Mouse (Mus musculus) heart, embryonic 10.5 days (tissue): ENCODE measurements around the gene Riox2. TPM values are rescaled to one million over a fixed set of nuclear protein-coding genes. Genes with fewer than 3 reads are reported as not detected.
A peak's percentile ranks its signal among the peaks of the same experiment; 100 is the strongest.

Source experiments
- DNase-seq: peaks from one replicate; pipeline ENCODE4 v3.0.0-alpha.2; 2017; ENCODE audit warnings: low spot score
- H3K27ac ChIP-seq: fragments of 300-500 bp; sonication (generic); 2 replicates; pipeline ENCODE4 v1.5.1; 2016; ENCODE audit warnings: mild to moderate bottlenecking
- H3K27me3 ChIP-seq: fragments of 300-500 bp; sonication (generic); 2 replicates; pipeline ENCODE4 v1.6.1; 2016; ENCODE audit warnings: mild to moderate bottlenecking; ENCODE audit not compliant: poor library complexity, insufficient read depth, severe bottlenecking
- H3K36me3 ChIP-seq: fragments of 300-500 bp; sonication (generic); 2 replicates; pipeline ENCODE4 v1.6.1; 2016; ENCODE audit warnings: mild to moderate bottlenecking, moderate library complexity
- H3K4me1 ChIP-seq: fragments of 300-500 bp; sonication (generic); 2 replicates; pipeline ENCODE4 v1.6.1; 2016; ENCODE audit warnings: mild to moderate bottlenecking
- H3K4me3 ChIP-seq: fragments of 300-500 bp; sonication (generic); 2 replicates; pipeline ENCODE4 v1.5.1; 2016; ENCODE audit warnings: mild to moderate bottlenecking, moderate library complexity
- H3K9me3 ChIP-seq: fragments of 300-500 bp; sonication (generic); 2 replicates; pipeline ENCODE4 v1.6.1; 2016; ENCODE audit warnings: mild to moderate bottlenecking, moderate library complexity
- WGBS: fragments of 180-500 bp; shearing (Covaris S2); methylation state at CpG from one replicate; pipeline ENCODE4 v1.1.7; 2016; 5-methylcytosine and 5-hydroxymethylcytosine counted together
- polyA plus RNA-seq: library from polyadenylated mRNA; unstranded; fragments of >200 nt; fragmentation: Nextera tagmentation; extraction: Ambion mirVana; gene quantifications from 2 replicates; pipeline ENCODE4 v1.2.1, GENCODE M21; 2016

The Riox2 gene
- polyA plus RNA-seq, 1 experiment from 2014 or later: 40.0 TPM

- no peak overlapping the region for H3K27ac ChIP-seq
- no peak for DNase-seq
- H3K36me3 ChIP-seq: peaks cover 73% of the 10 kb centered on the region
- WGBS: 75% methylated on average over 3 of the region's 3 CpGs
- H3K4me3 ChIP-seq: no peak overlapping the region
- H3K4me1 ChIP-seq: peaks cover under 1% of the 10 kb centered on the region; the same call in 1 of the 2 replicates
- H3K27me3 ChIP-seq: no peaks in the 10 kb centered on the region
- no peaks in the 10 kb centered on the region for H3K9me3 ChIP-seq
Measured at GRCm38 (mm10) chr16:59477955-59478354, 6.4 kb downstream of the Riox2 start.

GRCm38 (mm10) chr16:59487239-59487638, 15.7 kb downstream of the Riox2 start:
- Histone ChIP-seq H3K27me3 (no peaks in the 10 kb centered on the region), H3K36me3 (peaks cover 86% of the 10 kb centered on the region), H3K9me3 (no peaks in the 10 kb centered on the region), H3K4me1 (no peaks in the 10 kb centered on the region), H3K27ac (no peak overlapping the region), H3K4me3 (no peak overlapping the region)
- no peak for DNase-seq
- WGBS: 74% methylated on average over 7 of the region's 7 CpGs

DNA sequence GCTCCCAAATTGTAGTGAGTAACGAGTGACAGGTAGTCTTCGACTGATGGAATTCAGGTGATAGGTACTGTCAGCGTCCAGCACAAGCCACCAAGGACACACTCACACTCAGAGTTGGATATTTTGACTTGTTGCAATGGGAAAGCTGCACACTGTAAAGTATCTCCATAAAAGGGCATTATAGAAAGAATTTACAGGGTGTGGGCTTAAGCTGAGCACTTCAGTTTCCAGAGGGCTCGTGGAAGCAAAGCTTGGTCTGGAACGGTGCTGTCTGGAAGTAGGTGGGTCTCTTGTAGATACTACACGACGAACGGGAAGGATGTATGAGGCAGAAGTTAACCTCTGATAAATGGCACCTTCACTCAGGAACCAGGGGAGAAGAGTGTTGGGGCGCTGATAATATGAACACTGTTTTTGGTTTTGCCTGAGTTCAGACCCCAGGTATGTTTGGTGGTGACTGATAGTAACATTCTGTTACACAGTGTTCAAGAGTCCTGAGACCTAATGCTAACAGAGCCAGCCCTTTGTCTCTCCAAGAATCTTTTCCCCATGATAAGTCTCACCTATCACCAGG, 16.5 kb downstream of the Riox2 start:
- Histone ChIP-seq H3K4me1 (no peaks in the 10 kb centered on the region), H3K36me3 (peaks cover 87% of the 10 kb centered on the region), H3K27ac (no peak overlapping the region), H3K27me3 (no peaks in the 10 kb centered on the region), H3K4me3 (no peak overlapping the region), H3K9me3 (no peaks in the 10 kb centered on the region)
- DNase-seq: no peak
- 76% methylated on average over 9 of the region's 9 CpGs for WGBS

GRCm38 (mm10) chr16:59493199-59493598, 21.6 kb downstream of the Riox2 start:
- peaks cover 76% of the 10 kb centered on the region for H3K36me3 ChIP-seq
- no peaks in the 10 kb centered on the region for H3K9me3 ChIP-seq
- H3K27ac ChIP-seq: no peak overlapping the region
- DNase-seq: no peak
- no peaks in the 10 kb centered on the region for H3K4me1 ChIP-seq
- H3K4me3 ChIP-seq: no peak overlapping the region
- no peaks in the 10 kb centered on the region for H3K27me3 ChIP-seq
- 90% methylated on average over 14 of the region's 14 CpGs for WGBS

- no peak overlapping the region for H3K27ac ChIP-seq
- H3K27me3 ChIP-seq: no peaks in the 10 kb centered on the region
- peaks cover 74% of the 10 kb centered on the region for H3K36me3 ChIP-seq
- 88% methylated on average over 1 of the region's 1 CpGs for WGBS
- no peak for DNase-seq
- H3K4me1 ChIP-seq: no peaks in the 10 kb centered on the region
- H3K4me3 ChIP-seq: no peak overlapping the region
- no peaks in the 10 kb centered on the region for H3K9me3 ChIP-seq
Measured at GRCm38 (mm10) chr16:59497947-59498346, 26.4 kb downstream of the Riox2 start.

GRCm38 (mm10) chr16:59499180-59499579, 27.6 kb downstream of the Riox2 start:
- DNase-seq: no peak
- Histone ChIP-seq H3K36me3 (peaks cover 74% of the 10 kb centered on the region), H3K27me3 (no peaks in the 10 kb centered on the region), H3K4me1 (no peaks in the 10 kb centered on the region), H3K27ac (no peak overlapping the region), H3K9me3 (no peaks in the 10 kb centered on the region), H3K4me3 (no peak overlapping the region)
- 89% methylated on average over 3 of the region's 3 CpGs for WGBS

GRCm38 (mm10) chr16:59509830-59510229, 38.3 kb downstream of the Riox2 start:
- H3K4me3 ChIP-seq: no peak overlapping the region
- peaks cover 56% of the 10 kb centered on the region for H3K36me3 ChIP-seq
- DNase-seq: no peak
- H3K9me3 ChIP-seq: no peaks in the 10 kb centered on the region
- no peak overlapping the region for H3K27ac ChIP-seq
- 87% methylated on average over 5 of the region's 5 CpGs for WGBS
- H3K4me1 ChIP-seq: peaks cover 7% of the 10 kb centered on the region; the same call in 1 of the 2 replicates
- no peaks in the 10 kb centered on the region for H3K27me3 ChIP-seq

DNA sequence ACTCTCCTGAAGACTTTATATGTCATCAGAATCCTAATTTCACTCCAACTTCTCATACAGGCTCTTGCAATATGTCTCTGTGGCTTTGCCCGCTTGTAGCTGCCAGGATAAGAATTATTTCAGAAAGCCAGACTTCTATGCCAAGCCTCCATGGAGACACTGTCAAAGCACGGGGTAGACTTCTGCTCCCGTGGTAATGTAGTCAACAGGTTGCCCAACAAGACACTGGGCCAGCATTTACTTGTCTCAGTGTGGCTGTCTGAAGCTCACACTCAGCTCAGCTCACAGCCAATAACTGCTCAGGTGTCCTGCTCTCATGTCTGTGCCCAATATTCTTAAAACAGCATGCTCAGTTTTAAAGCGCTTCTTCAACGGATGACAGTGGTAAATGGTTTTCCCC, 43.6 kb downstream of the Riox2 start:
- 88% methylated on average over 5 of the region's 5 CpGs for WGBS
- H3K9me3 ChIP-seq: no peaks in the 10 kb centered on the region
- peaks cover 33% of the 10 kb centered on the region for H3K4me1 ChIP-seq
- H3K4me3 ChIP-seq: no peak overlapping the region
- peaks cover 29% of the 10 kb centered on the region for H3K36me3 ChIP-seq
- no peak for DNase-seq
- 0 out of 2 replicates have a peak overlapping the region, but pooled peaks have one; percentile 86 for H3K27ac ChIP-seq
- no peaks in the 10 kb centered on the region for H3K27me3 ChIP-seq

DNA sequence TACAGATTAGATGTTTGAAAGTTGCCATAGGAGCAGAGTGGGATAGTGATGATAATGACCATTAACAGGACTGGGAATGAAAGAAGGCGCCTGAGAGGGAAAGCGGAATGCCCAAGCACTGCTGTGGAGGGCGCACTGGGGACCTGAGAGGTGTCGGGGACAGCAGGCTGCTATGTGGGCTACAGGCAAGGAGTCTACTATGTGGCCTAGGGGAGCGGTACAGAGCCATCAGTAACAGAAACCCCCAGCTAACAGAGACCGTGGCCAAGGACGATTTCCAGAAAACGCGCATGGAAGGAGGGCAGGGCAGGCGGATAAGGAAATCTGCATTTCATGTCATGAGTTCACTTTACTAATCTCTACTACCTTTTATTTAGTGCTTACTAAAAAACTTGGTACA, 45.4 kb downstream of the Riox2 start:
- Histone ChIP-seq H3K27ac (peak overlapping the region; percentile 86), H3K4me3 (peak overlapping the region; percentile 36), H3K4me1 (peaks cover 34% of the 10 kb centered on the region), H3K36me3 (peaks cover 18% of the 10 kb centered on the region), H3K9me3 (no peaks in the 10 kb centered on the region), H3K27me3 (no peaks in the 10 kb centered on the region)
- peak; percentile 78 for DNase-seq
- 37% methylated on average over 10 of the region's 10 CpGs for WGBS

- peak overlapping the region; percentile 36; the same call in 1 of the 2 replicates for H3K4me3 ChIP-seq
- WGBS: 31% methylated on average over 15 of the region's 15 CpGs
- H3K27me3 ChIP-seq: no peaks in the 10 kb centered on the region
- peak; percentile 89 for DNase-seq
- peak overlapping the region; percentile 86 for H3K27ac ChIP-seq
- H3K4me1 ChIP-seq: peaks cover 34% of the 10 kb centered on the region
- H3K36me3 ChIP-seq: peaks cover 17% of the 10 kb centered on the region
- no peaks in the 10 kb centered on the region for H3K9me3 ChIP-seq
Measured at GRCm38 (mm10) chr16:59517447-59518219, 46.1 kb downstream of the Riox2 start.

GRCm38 (mm10) chr16:59521752-59522423, 50.3 kb downstream of the Riox2 start:
- Histone ChIP-seq H3K27me3 (no peaks in the 10 kb centered on the region), H3K4me3 (no peak overlapping the region), H3K36me3 (peaks cover 27% of the 10 kb centered on the region), H3K4me1 (peaks cover 20% of the 10 kb centered on the region; the same call in 1 of the 2 replicates), H3K9me3 (no peaks in the 10 kb centered on the region), H3K27ac (no peak overlapping the region)
- no peak for DNase-seq
- WGBS: 90% methylated on average over 16 of the region's 16 CpGs

DNA sequence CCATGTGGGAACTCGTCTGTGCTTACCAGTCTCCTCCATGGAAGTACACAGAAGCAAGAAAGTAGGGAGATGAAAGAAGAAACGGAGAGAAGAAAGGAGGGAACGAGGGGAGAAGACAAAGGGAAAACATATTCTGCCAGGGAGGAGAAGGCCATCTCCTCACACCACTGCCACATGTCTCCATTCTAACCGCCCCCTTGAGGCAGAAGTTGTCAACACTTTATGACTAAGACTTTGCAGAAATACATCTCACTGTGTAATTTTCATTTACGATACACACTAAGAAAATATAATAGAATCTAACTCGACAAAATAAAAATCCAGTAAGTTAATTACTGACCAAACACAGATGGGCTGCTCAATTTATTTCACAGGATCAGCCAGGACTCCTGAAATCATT, 55.4 kb downstream of the Riox2 start:
- DNase-seq: no peak
- Histone ChIP-seq H3K4me3 (no peak overlapping the region), H3K27me3 (no peaks in the 10 kb centered on the region), H3K4me1 (no peaks in the 10 kb centered on the region), H3K36me3 (peaks cover 53% of the 10 kb centered on the region), H3K9me3 (no peaks in the 10 kb centered on the region), H3K27ac (no peak overlapping the region)
- 75% methylated on average over 6 of the region's 6 CpGs for WGBS

GRCm38 (mm10) chr16:59529570-59529969, 58.0 kb downstream of the Riox2 start:
- no peak overlapping the region for H3K4me3 ChIP-seq
- H3K36me3 ChIP-seq: peaks cover 55% of the 10 kb centered on the region
- H3K9me3 ChIP-seq: no peaks in the 10 kb centered on the region
- H3K27me3 ChIP-seq: no peaks in the 10 kb centered on the region
- 84% methylated on average over 13 of the region's 13 CpGs for WGBS
- H3K4me1 ChIP-seq: peaks cover 8% of the 10 kb centered on the region
- no peak for DNase-seq
- no peak overlapping the region for H3K27ac ChIP-seq
